Mouse (Mus musculus) left cerebral cortex, adult 8-10 months (tissue): ENCODE measurements around the gene Olfr551. TPM values are rescaled to one million over a fixed set of nuclear protein-coding genes. Genes with fewer than 3 reads are reported as not detected.
"Not testable (repeated sequence)": the region's sequence is repeated elsewhere in the genome, so short reads cannot be mapped to it uniquely, and the experiment has no call there.

Source experiments
- DNase-seq, 2 experiments: peaks; one replicate each; pipeline ENCODE4 v3.0.0; 2022; ENCODE audit warnings: low spot score in 2 of 2
- total RNA-seq, 4 experiments: library from RNA; stranded (reverse); gene quantifications; 2 replicates each; pipeline ENCODE4 v1.2.4; 2022

Gene Olfr551
- not detected for total RNA-seq

- no peak for DNase-seq
Observed at GRCm38 (mm10) chr7:102591786-102592185, at the start of gene Olfr551. Gene Olfr551 (minus strand): TSS chr7:102591886.

DNA sequence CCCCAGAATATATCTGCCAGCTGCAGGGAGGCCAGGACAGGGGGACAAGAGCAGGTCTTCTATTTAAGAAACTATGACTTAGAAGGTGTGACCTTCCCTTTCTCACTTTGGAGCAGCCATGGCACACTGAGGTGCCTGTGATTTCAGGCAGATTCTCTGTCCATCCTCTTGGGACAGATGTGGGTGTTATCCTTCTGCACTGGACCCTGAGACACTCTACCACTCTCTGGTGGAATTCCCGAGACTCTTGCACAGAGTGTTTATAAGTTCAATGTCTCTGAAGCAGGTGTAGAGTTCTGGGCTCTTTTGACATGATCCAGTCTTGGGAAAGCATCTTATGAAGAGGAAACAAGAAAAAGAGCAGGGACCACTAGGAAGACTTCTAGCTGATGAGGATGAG lies 46.4 kb upstream of the Olfr551 start, which contains the start of gene Olfr554:
Olfr554 (plus strand) TSS at position 301 of the 400 bp plus-strand sequence.
- DNase-seq: no peak

DNA sequence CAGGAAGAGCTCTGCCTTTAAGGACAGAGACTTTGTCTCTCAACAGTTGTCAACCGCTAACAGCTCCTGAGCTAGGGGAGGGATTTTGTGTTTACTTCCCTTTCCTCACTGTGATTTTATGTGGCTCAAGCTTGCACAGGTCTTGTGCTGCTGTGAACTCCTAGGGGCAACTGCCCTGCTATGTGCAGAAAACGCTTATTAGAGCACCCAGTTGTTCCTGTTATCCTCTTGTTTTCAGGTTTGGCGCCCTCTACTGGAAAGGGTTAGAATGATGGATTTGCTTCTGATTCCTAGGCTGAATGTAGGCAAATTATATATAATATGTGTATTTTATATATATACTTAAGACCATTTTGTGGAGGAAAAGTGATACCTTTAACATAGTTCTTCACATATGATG lies 45.0 kb upstream of the Olfr551 start:
- peak in 1 of 2 experiments; percentile 6 for DNase-seq

GRCm38 (mm10) chr7:102620368-102620767 lies 28.7 kb upstream of the Olfr551 start:
- DNase-seq: not testable (repeated sequence)

GRCm38 (mm10) chr7:102619608-102620007 lies 27.9 kb upstream of the Olfr551 start:
- no peak for DNase-seq

DNA sequence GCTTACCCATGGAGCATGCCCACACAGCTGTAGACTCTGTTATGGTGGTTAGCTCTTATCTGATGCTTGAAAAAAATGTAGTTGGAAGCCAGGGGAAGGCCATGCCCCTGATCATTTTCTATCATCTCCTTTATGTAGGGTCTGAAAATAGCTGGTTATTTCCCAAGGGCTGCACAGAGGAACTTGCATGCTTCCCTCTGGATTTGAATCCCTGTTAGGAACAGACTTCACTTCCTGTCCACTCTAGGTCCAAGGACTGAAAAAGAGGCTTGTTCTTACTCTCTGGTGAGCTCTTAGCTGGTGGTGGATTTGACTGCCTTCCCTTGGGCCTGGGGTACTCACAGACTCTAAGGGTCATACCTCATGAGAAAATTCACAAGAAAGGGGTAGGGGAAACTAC lies 26.4 kb upstream of the Olfr551 start, which contains the start of gene Olfr553:
Olfr553 (minus strand) TSS at position 101 of the 400 bp plus-strand sequence.
- DNase-seq: no peak

GRCm38 (mm10) chr7:102597378-102598031 lies 5.8 kb upstream of the Olfr551 start, which contains the start of gene Olfr552:
Gene Olfr552 (plus strand): TSS chr7:102597770.
- DNase-seq: no peak

DNA sequence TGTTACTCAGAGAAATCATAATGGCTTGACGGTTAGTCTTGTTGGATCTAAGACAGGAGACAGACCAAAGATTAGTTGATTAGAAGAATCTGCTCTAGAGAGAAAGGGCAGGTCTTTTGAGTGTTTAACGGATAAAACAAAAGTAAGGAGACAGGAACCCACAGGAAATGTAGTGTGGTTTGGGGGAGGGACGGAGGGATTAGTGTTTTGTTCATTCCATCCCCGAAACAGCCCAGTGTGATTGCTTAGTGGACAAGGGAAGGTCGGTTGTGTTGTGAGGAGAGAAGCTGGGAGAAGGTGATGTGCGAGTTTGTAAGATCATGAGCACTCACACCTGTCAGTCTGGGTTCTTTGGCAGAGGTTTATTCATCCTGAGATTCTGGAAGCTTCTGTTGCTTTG lies 15.7 kb downstream of the Olfr551 start:
- DNase-seq: no peak

- DNase-seq: no peak
Observed at GRCm38 (mm10) chr7:102573174-102573830, 18.4 kb downstream of the Olfr551 start.

DNA sequence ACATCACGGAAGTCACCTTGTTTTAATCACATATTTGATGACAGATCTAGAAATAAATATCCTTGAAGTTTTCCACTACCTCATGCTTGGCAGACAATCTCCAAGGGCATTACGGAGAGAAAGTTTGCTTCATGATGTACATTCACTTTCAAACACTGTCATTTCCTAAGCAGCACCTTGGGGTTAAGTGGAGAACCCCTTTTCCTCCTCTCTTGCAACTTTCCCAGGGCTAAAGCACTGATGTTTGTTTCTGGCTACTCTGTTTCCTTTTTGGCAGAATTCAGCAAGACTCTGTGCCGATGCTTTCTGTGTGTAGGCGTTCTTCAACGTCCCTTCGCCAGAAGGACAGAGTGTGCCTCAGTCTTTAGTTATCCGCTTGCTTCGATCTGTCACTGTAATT lies 20.5 kb downstream of the Olfr551 start, which contains the start of gene Olfr550:
Olfr550 (plus strand) TSS at position 301 of the 400 bp plus-strand sequence.
- DNase-seq: no peak

DNA sequence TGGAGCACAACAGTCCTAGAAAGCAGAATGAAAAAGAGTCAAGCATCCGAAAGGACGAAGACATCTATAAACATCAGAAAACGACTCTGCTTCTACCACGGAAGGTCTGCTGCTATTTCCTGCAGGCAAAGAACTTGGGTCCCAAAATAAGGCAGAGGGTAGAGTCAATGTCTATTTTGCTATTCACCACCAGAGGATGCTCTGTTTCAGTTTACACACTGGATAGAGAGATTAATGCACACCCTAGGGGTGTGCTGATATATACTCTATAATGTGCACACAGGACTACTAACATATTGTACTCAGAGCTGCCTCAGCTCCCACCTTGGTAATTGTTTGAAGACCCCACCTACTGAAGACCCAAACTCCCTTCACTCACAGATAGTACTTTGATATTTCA lies 25.5 kb downstream of the Olfr551 start:
- DNase-seq: no peak

- DNase-seq: peak; percentile 6 to 20
Observed at GRCm38 (mm10) chr7:102564999-102565997, 26.4 kb downstream of the Olfr551 start, which contains the start of gene Trim21. Gene Trim21 (minus strand): TSS chr7:102565486.

DNA sequence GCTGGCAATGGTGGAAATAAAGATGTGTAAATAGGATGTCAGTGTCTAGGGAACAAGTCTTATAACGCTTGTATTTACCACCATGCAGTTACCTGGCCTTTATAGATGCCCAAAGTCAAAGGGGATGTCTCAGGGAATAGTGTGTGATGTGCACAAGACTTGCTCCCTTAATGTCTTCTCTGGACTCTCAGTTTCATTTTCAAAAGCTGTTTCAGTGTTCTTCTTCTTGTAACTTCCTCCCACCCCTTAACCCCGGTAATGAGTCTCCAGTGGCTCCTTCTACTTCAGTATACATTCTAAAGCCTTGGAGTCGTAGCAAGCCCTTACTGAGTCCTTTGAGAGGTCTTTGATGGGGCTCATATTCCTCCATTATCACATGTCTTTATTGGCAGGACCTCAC lies 38.4 kb downstream of the Olfr551 start:
- no peak for DNase-seq

- DNase-seq: no peak
Observed at GRCm38 (mm10) chr7:102549570-102549969, 42.1 kb downstream of the Olfr551 start, which contains the start of gene Olfr549. Gene Olfr549 (plus strand): TSS chr7:102549870.

GRCm38 (mm10) chr7:102541251-102541650 lies 50.4 kb downstream of the Olfr551 start:
- DNase-seq: no peak

DNA sequence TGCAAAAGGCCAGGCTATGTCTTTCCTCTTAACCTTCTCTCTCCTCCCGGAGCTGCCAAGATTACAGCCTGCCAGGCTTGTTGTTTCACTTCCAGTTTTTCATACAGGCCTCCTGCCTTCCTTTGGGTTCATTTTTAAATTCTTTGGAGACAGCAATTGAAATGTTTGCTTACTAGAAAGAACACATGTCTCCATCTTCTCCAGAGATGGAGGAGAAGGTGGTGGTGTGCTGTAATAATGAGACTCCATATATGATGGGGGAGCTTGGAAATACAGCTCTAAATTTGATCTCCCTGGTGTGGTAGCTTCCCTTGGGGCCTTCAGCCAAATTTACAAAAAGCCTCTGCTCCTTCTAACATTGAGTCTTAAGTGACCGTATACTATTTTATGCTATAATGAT lies 51.1 kb downstream of the Olfr551 start, which contains the start of gene Olfr548-ps1:
Olfr548-ps1 (plus strand) TSS at position 301 of the 400 bp plus-strand sequence.
- DNase-seq: no peak

DNA sequence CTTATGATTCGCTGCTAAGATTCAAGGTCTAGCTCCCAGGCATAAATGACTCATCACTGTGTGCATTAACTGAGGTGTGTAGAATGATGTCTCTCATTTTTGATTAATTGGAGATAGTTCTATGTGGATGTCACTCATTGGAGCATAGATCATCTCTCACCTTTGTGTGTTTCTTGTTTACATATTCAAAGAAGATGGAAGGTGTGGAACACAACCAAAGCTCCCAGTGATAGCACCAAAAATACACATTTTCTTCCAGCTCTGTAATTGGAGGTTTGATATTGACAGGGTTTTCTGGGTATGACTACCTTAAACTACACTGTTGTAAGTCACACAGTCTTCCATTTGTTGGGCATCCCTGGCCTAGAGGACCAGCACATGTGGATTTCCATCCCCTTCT lies 57.2 kb downstream of the Olfr551 start, which contains the start of gene Olfr547:
Olfr547 (plus strand) TSS at position 301 of the 400 bp plus-strand sequence.
- no peak for DNase-seq
